ENCODE assay signal across 12 mouse cellular contexts in the genomic region with DNA sequence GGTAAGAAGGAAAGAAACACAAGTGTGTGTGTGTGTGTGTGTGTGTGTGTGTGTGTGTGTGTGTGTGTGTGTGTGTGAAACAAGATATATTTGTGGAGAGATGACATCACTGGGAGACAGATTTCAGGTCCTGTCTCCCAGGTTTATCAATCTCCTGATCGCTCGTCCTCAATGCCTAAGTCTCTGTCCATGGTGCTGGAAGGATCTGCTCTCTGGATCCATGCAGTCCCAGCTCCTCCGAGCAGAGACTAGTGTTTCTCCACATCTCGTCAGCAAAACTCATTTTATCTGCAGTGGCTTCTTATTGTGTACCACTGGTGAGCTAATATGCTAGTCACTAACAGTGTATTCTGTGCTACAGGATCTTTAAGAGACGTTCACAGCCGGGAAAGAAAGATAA.
DNase-seq lines count a peak whose midpoint lies in the region; ATAC-seq and TF ChIP-seq lines count a peak whose summit lies in the region.
"Had no signal": no experiment of that assay in that cellular context is flagged by ENCODE, and none has a peak within 500 bp of the region (broad histone marks: within the 10 kb centered on the region; RNA-seq: fewer than 3 reads in every experiment).

No protein-coding gene starts in this region.

- no peak for TF ChIP-seq POLR2A in limb, embryonic 14.5 days (IDR thresholded peaks at IDR 0.05; ENCODE audit: borderline replicate concordance, extremely low read depth, insufficient read depth, insufficient read length)

- H3K9me3 ChIP-seq in lung, embryonic 14.5 days (ENCODE audit: low read depth, low read length), result no peaks in the 10 kb centered on the region
- H3K9me3 ChIP-seq in limb, embryonic 14.5 days (ENCODE audit: control insufficient read depth, low read length), result no peaks in the 10 kb centered on the region

- ATAC-seq in lung, embryonic 14.5 days (ENCODE audit: insufficient read depth), result no peak
- ATAC-seq in limb, embryonic 14.5 days (ENCODE audit: low FRiP score, low read depth), result no peak
- no peak for ATAC-seq in megakaryocyte progenitor cell, adult 5-6 weeks (replicated peaks; ENCODE audit: poor library complexity)

- H3K36me3 ChIP-seq in lung, embryonic 14.5 days (ENCODE audit: insufficient read depth), result no peaks in the 10 kb centered on the region
- H3K36me3 ChIP-seq in limb, embryonic 14.5 days (ENCODE audit: control insufficient read depth, insufficient read depth, low read length), result no peaks in the 10 kb centered on the region

- H3K27me3 ChIP-seq in lung, embryonic 14.5 days (ENCODE audit: insufficient read depth, low read length), result no peaks in the 10 kb centered on the region
- H3K27me3 ChIP-seq in limb, embryonic 14.5 days (ENCODE audit: control insufficient read depth, insufficient read depth, low read length), result no peaks in the 10 kb centered on the region

- H3K4me1 ChIP-seq in lung, embryonic 14.5 days (ENCODE audit: insufficient read depth), result no peaks in the 10 kb centered on the region
- no peaks in the 10 kb centered on the region for H3K4me1 ChIP-seq in limb, embryonic 14.5 days (ENCODE audit: control insufficient read depth, insufficient read depth, low read length)

- no peak overlapping the region for H3K9ac ChIP-seq in lung, embryonic 14.5 days
- no peak overlapping the region for H3K9ac ChIP-seq in limb, embryonic 14.5 days (ENCODE audit: low read depth, low read length, severe bottlenecking)

- DNase-seq in adrenal gland, postnatal 14 days, result peak; percentile 52
- no peak for DNase-seq in adrenal gland, postnatal 25 days
- DNase-seq in lung, embryonic 14.5 days, result peak; percentile 79
- DNase-seq in lung, adult 18-20 months, result no peak
- DNase-seq in c-Kit-positive CD71-negative TER-119-negative erythroid progenitor cells, embryonic 14.5 days (ENCODE audit: low read depth), result peak; percentile 17
- DNase-seq in limb, embryonic 14.5 days (ENCODE audit: low spot score), result peak; percentile 74
- DNase-seq in thymus, postnatal 25 days, result no peak
- DNase-seq: cerebellum, adult 2 months; gastrocnemius, postnatal 14 days had no signal

- no peak overlapping the region for H3K4me3 ChIP-seq in lung, embryonic 14.5 days (ENCODE audit: low read depth, low read length)
- no peak overlapping the region for H3K4me3 ChIP-seq in limb, embryonic 14.5 days (replicated peaks; ENCODE audit: low read length)
- H3K4me3 ChIP-seq: erythroblast, embryonic 14.5 days had no signal

- no peak for TF ChIP-seq CTCF in lung, embryonic 14.5 days (IDR thresholded peaks at IDR 0.05; ENCODE audit: low read depth)

- H3K4me2 ChIP-seq in lung, embryonic 14.5 days, result no peak overlapping the region
- no peak overlapping the region for H3K4me2 ChIP-seq in limb, embryonic 14.5 days (replicated peaks; ENCODE audit: low read depth, low read length, severe bottlenecking)
- H3K4me2 ChIP-seq: liver, embryonic 11.5 days had no signal

- WGBS in lung, embryonic 14.5 days, result 39% methylated on average over 6 of the region's 6 CpGs
- 39% methylated on average over 6 of the region's 6 CpGs for WGBS in limb, embryonic 14.5 days

- no peak overlapping the region for H3K27ac ChIP-seq in lung, embryonic 14.5 days (ENCODE audit: low read depth)
- H3K27ac ChIP-seq in limb, embryonic 14.5 days (replicated peaks; ENCODE audit: low read depth, low read length), result no peak overlapping the region

Comparison
In these comparisons a context has a peak if more than half of its experiments do, and no peak if none do; other contexts are left out.
1. DNase-seq: peak in adrenal gland, postnatal 14 days (single experiment), lung, embryonic 14.5 days (single experiment), c-Kit-positive CD71-negative TER-119-negative erythroid progenitor cells, embryonic 14.5 days (single experiment) and limb, embryonic 14.5 days (single experiment); none in adrenal gland, postnatal 25 days (single experiment), lung, adult 18-20 months (0 of 2) and thymus, postnatal 25 days (single experiment).